Mouse (Mus musculus) adrenal gland, postnatal 4 days (tissue): ENCODE measurements around the gene Bcam. TPM values are rescaled to one million over a fixed set of nuclear protein-coding genes. Genes with fewer than 3 reads are reported as not detected.
A peak's percentile ranks its signal among the peaks of the same experiment; 100 is the strongest.

Experiments used
- DNase-seq, 2 experiments: peaks; one replicate each; pipeline ENCODE4 v3.0.0; 2021 to 2022; ENCODE audit warnings: low spot score in 2 of 2, mixed read lengths in 2 of 2
- total RNA-seq, 2 experiments: library from RNA; stranded (reverse); gene quantifications; 2 replicates each; pipeline ENCODE4 v1.2.3; 2021

Gene Bcam
- total RNA-seq, 2 experiments from 2014 or later = 59.8 to 84.7 TPM

- DNase-seq = no peak
Measured at GRCm38 (mm10) chr7:19755008-19755407, 15.8 kb downstream of the Bcam start.

DNA sequence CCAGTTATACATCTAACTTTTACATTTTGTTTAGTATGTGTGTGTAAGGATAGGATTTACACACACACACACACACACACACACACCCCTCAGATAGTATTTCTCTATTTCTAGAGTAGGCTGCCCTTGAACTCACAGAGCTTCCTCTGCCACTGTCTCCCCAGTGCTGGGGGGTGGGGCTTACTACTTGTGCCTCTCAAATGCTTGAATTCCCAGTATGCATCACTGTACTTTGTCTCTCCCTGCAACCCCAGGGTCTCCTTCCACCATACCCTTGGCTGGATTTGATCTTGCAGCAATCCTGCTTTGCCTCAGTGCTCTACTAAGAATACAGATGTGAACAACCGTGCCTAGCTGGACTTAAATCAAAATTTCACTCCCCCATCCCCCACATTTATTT is 16.8 kb downstream of the Bcam start:
- no peak for DNase-seq

DNA sequence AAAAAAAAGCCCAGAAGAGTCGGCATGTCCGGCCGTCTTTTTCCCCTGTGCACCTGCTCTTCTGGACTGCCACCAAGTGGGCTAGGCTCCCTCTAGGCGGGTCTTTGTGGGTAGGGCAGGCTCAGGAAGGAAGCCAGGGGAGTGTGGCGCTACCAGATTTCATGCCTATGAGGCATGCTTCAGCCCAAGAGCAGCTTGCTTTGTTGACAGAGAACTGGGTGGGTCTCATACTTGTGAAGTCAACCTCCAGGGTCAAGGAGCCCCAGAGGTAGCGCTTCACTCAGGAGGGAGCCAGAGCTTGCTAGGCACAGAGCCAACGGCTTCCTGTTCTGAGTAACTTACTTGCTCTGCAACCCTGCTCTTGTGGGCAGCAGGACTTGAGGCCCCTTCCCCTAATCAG is 17.2 kb downstream of the Bcam start:
- DNase-seq = no peak

GRCm38 (mm10) chr7:19752652-19753051 is 18.2 kb downstream of the Bcam start:
- DNase-seq = no peak

DNA sequence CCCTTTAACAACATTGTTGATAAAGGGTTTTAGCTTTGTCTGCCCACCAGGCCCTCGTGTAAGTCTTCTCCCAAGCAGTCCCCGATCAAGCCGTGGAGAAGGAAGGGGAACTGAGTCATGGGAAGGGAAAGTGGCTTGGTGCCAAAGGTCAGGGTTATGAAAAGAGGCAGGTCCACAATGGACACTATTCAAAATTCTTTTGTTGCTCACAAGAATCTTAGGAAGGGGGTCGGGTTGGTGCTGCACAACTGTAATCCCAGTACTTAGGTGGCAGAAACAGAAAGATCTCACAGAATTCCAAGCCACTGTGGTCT is 19.8 kb downstream of the Bcam start:
- no peak for DNase-seq

GRCm38 (mm10) chr7:19750217-19751069 is 20.4 kb downstream of the Bcam start, which contains the start of gene Nectin2:
TSS of gene Nectin2 (minus strand) at chr7:19750483.
- DNase-seq = peak; percentile 69 to 88

DNA sequence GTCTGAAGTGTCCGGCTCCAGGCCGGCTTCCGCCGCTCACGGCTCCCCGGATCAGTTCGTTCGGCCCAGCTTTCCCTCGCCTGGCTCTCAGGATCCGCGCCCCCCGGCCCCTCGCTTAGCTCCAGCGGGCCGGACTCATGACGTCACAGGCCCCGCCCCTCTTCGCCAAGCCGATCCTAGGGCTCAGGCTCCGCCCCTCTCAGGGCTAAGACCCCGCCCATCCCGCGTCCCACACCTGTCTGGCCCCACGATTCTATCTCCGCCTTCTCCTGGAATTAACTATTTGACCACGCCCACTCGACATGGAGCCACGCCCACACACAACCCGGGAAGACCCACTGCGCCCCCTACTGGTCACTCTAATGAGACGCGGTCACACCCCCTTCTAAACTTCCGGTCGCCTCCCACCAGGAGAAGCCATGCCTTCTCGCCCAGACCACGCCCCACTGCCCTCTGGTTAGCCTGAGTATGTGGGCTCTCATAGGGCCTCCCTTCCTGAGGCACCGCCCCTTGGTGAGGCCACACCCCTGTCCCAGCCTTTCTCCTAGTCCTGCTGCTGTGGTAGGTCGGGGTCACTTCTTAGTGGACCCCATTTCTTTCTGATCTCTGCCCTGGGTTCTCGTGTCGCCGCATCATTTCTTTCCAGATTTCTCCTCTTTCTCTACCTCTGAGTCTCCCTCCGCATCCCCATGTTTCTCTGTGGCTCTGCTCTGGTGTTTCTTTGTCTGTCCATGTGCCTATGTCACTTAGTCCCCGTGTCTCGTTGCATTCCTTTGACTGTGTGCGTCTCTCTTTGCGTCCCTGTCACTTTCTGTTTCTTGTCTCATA is 21.2 kb downstream of the Bcam start:
- peak; percentile 97 to 98 for DNase-seq

DNA sequence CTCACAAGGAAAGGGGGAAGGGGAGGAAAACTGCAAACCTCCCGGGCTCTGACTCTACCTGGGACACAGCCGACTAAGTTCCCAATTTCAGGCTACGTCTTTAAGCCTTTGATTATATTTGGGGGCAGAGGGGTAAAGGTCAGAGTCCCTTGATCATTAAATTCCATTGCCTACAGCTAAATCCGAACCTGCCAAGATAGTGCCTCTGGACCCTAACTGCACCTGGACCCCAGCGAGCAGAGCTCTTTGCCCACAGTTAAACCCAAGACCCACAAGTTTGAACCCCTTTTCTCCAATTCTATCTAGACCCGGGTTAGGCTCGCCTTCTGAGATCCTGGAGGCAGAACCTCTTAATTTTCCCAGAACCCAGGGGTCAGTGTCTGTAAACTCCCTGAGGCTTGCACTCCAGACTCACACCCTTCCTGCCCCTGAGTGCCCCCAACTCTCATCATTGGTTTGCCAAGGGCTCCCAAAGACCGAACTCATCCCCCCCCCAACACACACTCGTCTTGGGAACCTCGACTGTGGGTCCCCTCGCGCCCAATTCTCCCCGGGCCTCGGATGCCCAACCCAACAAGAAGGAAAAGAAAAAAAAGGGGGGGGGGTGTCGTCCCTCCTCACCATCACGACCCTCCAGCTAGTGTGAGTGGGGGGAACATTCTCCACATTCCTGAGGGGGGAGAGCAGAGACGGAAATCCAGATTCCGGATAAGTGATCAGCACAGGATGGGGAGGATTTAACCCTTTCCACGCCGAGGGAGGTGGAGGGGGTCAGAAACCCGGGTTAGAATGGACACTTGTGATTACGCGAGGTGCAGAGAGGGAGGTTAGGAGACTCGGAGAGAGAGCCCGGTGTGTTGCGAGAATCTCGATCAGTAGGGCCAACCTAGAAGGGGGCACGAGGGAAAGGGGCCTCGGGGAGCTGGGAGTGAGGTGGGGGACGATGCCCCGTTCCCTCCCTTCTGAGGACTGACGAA is 22.3 kb downstream of the Bcam start:
- no peak for DNase-seq

GRCm38 (mm10) chr7:19747420-19748218 is 23.2 kb downstream of the Bcam start:
- DNase-seq = no peak

DNA sequence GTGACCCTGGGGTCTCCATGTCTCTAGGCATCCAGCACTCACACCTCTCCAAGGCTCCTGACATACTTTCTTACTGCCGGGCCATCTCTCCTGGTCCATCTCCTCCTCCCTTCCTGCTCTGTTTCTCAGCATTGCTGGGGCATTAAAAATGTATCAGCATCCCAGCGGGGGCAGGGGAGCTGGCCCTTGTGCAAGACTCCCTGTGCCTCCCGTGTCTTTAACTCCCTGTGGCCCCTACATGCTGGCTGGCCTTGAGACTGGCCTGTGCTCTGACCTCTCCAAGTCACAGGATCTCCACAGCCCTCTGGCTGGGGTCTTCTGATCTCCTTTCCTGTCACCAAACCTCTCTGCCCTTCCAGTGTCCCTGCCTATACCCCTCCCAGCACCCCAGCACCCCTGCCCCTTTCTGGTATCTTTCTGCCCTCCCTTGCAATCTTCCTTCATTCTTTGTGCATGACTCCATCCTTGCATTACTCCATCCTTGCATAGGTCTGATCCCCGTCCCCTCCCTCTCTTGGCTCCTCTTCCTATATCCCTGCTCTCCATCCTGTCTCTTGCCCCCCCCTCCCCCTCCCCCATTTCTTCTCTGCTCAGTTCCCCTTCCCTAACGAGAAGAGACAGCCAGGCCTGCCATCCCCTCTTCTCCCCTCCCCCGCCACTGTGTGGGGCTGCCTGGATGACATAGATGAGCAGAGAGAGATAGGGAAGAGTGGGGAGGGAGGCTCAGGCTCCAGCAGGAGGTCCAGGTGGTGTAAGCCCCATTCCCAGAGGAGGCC is 24.2 kb downstream of the Bcam start:
- DNase-seq = no peak

DNA sequence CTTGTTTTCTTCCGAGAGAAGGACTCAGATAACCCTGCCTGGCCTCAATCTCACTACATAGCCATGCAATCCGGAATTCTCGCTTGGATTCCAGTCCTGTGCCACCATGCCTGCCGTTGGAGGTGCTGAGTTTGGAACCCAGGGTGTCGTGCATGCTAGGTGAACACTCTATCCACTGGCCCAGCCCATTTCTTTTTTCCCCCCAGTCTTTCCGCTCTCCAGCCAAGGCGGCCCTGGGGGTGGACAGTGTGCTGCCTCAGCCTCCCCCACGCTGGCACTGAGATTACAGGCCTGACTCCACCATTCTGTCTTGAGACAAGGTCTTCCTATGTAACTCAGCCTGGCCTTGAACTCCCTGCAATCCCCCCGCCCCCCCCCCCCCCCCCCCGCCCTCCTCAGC is 24.8 kb downstream of the Bcam start:
- no peak for DNase-seq

GRCm38 (mm10) chr7:19744590-19745385 is 26.0 kb downstream of the Bcam start:
- peak in 1 of 2 experiments; percentile 30 for DNase-seq

GRCm38 (mm10) chr7:19743791-19744190 is 27.0 kb downstream of the Bcam start:
- DNase-seq = no peak

- no peak for DNase-seq
Measured at GRCm38 (mm10) chr7:19742468-19742867, 28.3 kb downstream of the Bcam start.

GRCm38 (mm10) chr7:19741329-19742031 is 29.3 kb downstream of the Bcam start:
- no peak for DNase-seq

GRCm38 (mm10) chr7:19740269-19740668 is 30.5 kb downstream of the Bcam start:
- DNase-seq = no peak

GRCm38 (mm10) chr7:19738771-19739170 is 32.0 kb downstream of the Bcam start:
- DNase-seq = no peak
